In genomic region chr14:55518897-55519296, GRCm38 (mm10) we compare ENCODE assay signal across 11 mouse cellular contexts. TPM values are rescaled to one million over a fixed set of nuclear protein-coding genes. Genes with fewer than 3 reads are reported as not detected.
DNase-seq lines count a peak whose midpoint lies in the region; ATAC-seq and TF ChIP-seq lines count a peak whose summit lies in the region.
"Had no signal": no experiment of that assay in that cellular context is flagged by ENCODE, and none has a peak within 500 bp of the region (broad histone marks: within the 10 kb centered on the region; RNA-seq: fewer than 3 reads in every experiment).

No protein-coding gene starts in this region.

- H3K4me2 ChIP-seq in forebrain, embryonic 12.5 days, result no peak overlapping the region
- H3K4me2 ChIP-seq in midbrain, embryonic 16.5 days (ENCODE audit: low read length), result 0 out of 2 replicates have a peak overlapping the region, but pooled peaks have one; percentile 10
- no peak overlapping the region for H3K4me2 ChIP-seq in kidney, embryonic 15.5 days

- no peak overlapping the region for H3K9ac ChIP-seq in forebrain, embryonic 12.5 days
- H3K9ac ChIP-seq in midbrain, embryonic 16.5 days (ENCODE audit: low read depth, low read length), result no peak overlapping the region
- no peak overlapping the region for H3K9ac ChIP-seq in kidney, embryonic 15.5 days
- H3K9ac ChIP-seq: liver, embryonic 14.5 days had no signal

- intact Hi-C loops in gastrocnemius, adult 2 months (cut with DNase I), result no loop called here

- no peak overlapping the region for H3K4me3 ChIP-seq in forebrain, embryonic 12.5 days (replicated peaks)
- no peak overlapping the region for H3K4me3 ChIP-seq in midbrain, embryonic 16.5 days (ENCODE audit: low read depth, low read length)
- no peak overlapping the region for H3K4me3 ChIP-seq in kidney, embryonic 15.5 days (replicated peaks)
- no peak overlapping the region for H3K4me3 ChIP-seq in gastrocnemius, adult 2 months

- no peaks in the 10 kb centered on the region for H3K9me3 ChIP-seq in forebrain, embryonic 12.5 days
- no peaks in the 10 kb centered on the region for H3K9me3 ChIP-seq in midbrain, embryonic 16.5 days (replicated peaks; ENCODE audit: control insufficient read depth, low read length, poor library complexity, severe bottlenecking)
- no peaks in the 10 kb centered on the region for H3K9me3 ChIP-seq in kidney, embryonic 15.5 days (replicated peaks)

- peaks cover 23% of the 10 kb centered on the region for H3K4me1 ChIP-seq in forebrain, embryonic 12.5 days
- H3K4me1 ChIP-seq in midbrain, embryonic 16.5 days (ENCODE audit: control insufficient read depth, insufficient read depth, low read length), result peaks cover 14% of the 10 kb centered on the region
- peaks cover 12% of the 10 kb centered on the region for H3K4me1 ChIP-seq in kidney, embryonic 15.5 days

- peak; percentile 80 for ATAC-seq in forebrain, embryonic 12.5 days (ENCODE audit: low FRiP score)
- ATAC-seq in midbrain, embryonic 16.5 days, result peak; percentile 61
- ATAC-seq in kidney, embryonic 15.5 days (replicated peaks; ENCODE audit: low FRiP score), result no peak
- no peak for ATAC-seq in granulocyte monocyte progenitor cell, adult 5-6 weeks (replicated peaks; ENCODE audit: poor library complexity, severe bottlenecking)
- ATAC-seq: intestine, embryonic 16.5 days had no signal

- WGBS in forebrain, embryonic 12.5 days, result 55% methylated on average over 2 of the region's 2 CpGs
- 11% methylated on average over 2 of the region's 2 CpGs for WGBS in midbrain, embryonic 16.5 days
- WGBS in kidney, embryonic 15.5 days, result 46% methylated on average over 2 of the region's 2 CpGs

- peaks cover 50% of the 10 kb centered on the region for H3K27me3 ChIP-seq in forebrain, embryonic 12.5 days
- H3K27me3 ChIP-seq in midbrain, embryonic 16.5 days (ENCODE audit: control insufficient read depth, insufficient read depth, low read depth, low read length), result peaks cover 4% of the 10 kb centered on the region
- peaks cover 57% of the 10 kb centered on the region for H3K27me3 ChIP-seq in kidney, embryonic 15.5 days

- no peak for TF ChIP-seq CTCF in gastrocnemius, adult 2 months (IDR thresholded peaks at IDR 0.05)

- H3K27ac ChIP-seq in forebrain, embryonic 12.5 days, result no peak overlapping the region
- H3K27ac ChIP-seq in midbrain, embryonic 16.5 days (ENCODE audit: low read length), result peak overlapping the region; percentile 62; the same call in 1 of the 2 replicates
- no peak overlapping the region for H3K27ac ChIP-seq in kidney, embryonic 15.5 days
- no peak overlapping the region for H3K27ac ChIP-seq in gastrocnemius, adult 2 months
- H3K27ac ChIP-seq: liver, embryonic 14.5 days had no signal

- no peaks in the 10 kb centered on the region for H3K36me3 ChIP-seq in forebrain, embryonic 12.5 days (replicated peaks)
- H3K36me3 ChIP-seq in midbrain, embryonic 16.5 days (ENCODE audit: control insufficient read depth, insufficient read depth, low read length), result no peaks in the 10 kb centered on the region
- no peaks in the 10 kb centered on the region for H3K36me3 ChIP-seq in kidney, embryonic 15.5 days

- peak; percentile 51 for DNase-seq in MN1 (ENCODE audit: low spot score)
- peak; percentile 82 to 86 for DNase-seq in layer of hippocampus, adult 18-20 months (ENCODE audit: low spot score in 2 of 2)
- DNase-seq in urinary bladder, adult 2 months (ENCODE audit: low spot score), result no peak
- no peak for DNase-seq in gastrocnemius, adult 2 months
- DNase-seq: thymus, postnatal 4 days had no signal

RNA-seq across cellular contexts. Expression of gene Nrl, which starts 5.9 kb away (rescaled TPM):
- not detected in 2 replicates for polyA plus RNA-seq in forebrain, embryonic 12.5 days (2016; fragmentation: Nextera tagmentation; extraction: Ambion mirVana)
- total RNA-seq in layer of hippocampus, adult 18-20 months (2021), result 1 to 10 TPM; 1.7 to 2.2 TPM
- 0.08 and 0.19 TPM in 2 replicates for polyA plus RNA-seq in midbrain, embryonic 16.5 days (2015; fragmentation: Nextera tagmentation; extraction: Ambion mirVana)
- polyA plus RNA-seq in kidney, embryonic 15.5 days (2015; fragmentation: Nextera tagmentation; extraction: Ambion mirVana), result not detected in 2 replicates
- total RNA-seq in granulocyte monocyte progenitor cell, adult 5-6 weeks (2014; fragmentation: Nextera tagmentation), result not detected in 2 replicates
- not detected in 2 replicates for total RNA-seq in granulocyte monocyte progenitor cell, adult 5-6 weeks (2017)
- not detected in 2 replicates for polyA plus RNA-seq in urinary bladder, adult 2 months (2012; rRNA removed)
- not detected for total RNA-seq in gastrocnemius, adult 2 months (2021)
- polyA plus RNA-seq: intestine, embryonic 16.5 days; liver, embryonic 14.5 days had no signal

RNA-seq across cellular contexts. Expression of gene Cpne6, which starts 8.7 kb away (rescaled TPM):
- 0.55 and 0.90 TPM in 2 replicates for polyA plus RNA-seq in forebrain, embryonic 12.5 days (2016; fragmentation: Nextera tagmentation; extraction: Ambion mirVana)
- total RNA-seq in layer of hippocampus, adult 18-20 months (2021), result 100 to 1,000 TPM; 653 to 657 TPM
- 2.2 and 3.4 TPM in 2 replicates for polyA plus RNA-seq in midbrain, embryonic 16.5 days (2015; fragmentation: Nextera tagmentation; extraction: Ambion mirVana)
- 0.24 and 0.26 TPM in 2 replicates for polyA plus RNA-seq in kidney, embryonic 15.5 days (2015; fragmentation: Nextera tagmentation; extraction: Ambion mirVana)
- total RNA-seq in granulocyte monocyte progenitor cell, adult 5-6 weeks (2014; fragmentation: Nextera tagmentation), result not detected in 2 replicates
- not detected in 2 replicates for total RNA-seq in granulocyte monocyte progenitor cell, adult 5-6 weeks (2017)
- polyA plus RNA-seq in urinary bladder, adult 2 months (2012; rRNA removed), result 2.5 and 3.0 TPM in 2 replicates
- total RNA-seq in gastrocnemius, adult 2 months (2021), result not detected

RNA-seq across cellular contexts. Expression of gene Pck2, which starts 21.2 kb away (rescaled TPM):
- 19.0 and 19.8 TPM in 2 replicates for polyA plus RNA-seq in forebrain, embryonic 12.5 days (2016; fragmentation: Nextera tagmentation; extraction: Ambion mirVana)
- 10 to 100 TPM; 50.9 to 54.2 TPM for total RNA-seq in layer of hippocampus, adult 18-20 months (2021)
- 29.5 and 30.6 TPM in 2 replicates for polyA plus RNA-seq in midbrain, embryonic 16.5 days (2015; fragmentation: Nextera tagmentation; extraction: Ambion mirVana)
- 50.5 and 55.4 TPM in 2 replicates for polyA plus RNA-seq in kidney, embryonic 15.5 days (2015; fragmentation: Nextera tagmentation; extraction: Ambion mirVana)
- total RNA-seq in granulocyte monocyte progenitor cell, adult 5-6 weeks (2014; fragmentation: Nextera tagmentation), result 29.0 and 38.0 TPM in 2 replicates
- 37.2 TPM in 2 replicates for total RNA-seq in granulocyte monocyte progenitor cell, adult 5-6 weeks (2017)
- polyA plus RNA-seq in urinary bladder, adult 2 months (2012; rRNA removed), result 44.7 and 52.2 TPM in 2 replicates
- 1 to 10 TPM; 3.5 to 4.2 TPM for total RNA-seq in gastrocnemius, adult 2 months (2021)

RNA-seq across cellular contexts. Expression of gene Carmil3, which starts 28.4 kb away (rescaled TPM):
- 17.8 and 18.6 TPM in 2 replicates for polyA plus RNA-seq in forebrain, embryonic 12.5 days (2016; fragmentation: Nextera tagmentation; extraction: Ambion mirVana)
- total RNA-seq in layer of hippocampus, adult 18-20 months (2021), result 10 to 100 TPM; 46.8 to 50.8 TPM
- 34.5 and 37.7 TPM in 2 replicates for polyA plus RNA-seq in midbrain, embryonic 16.5 days (2015; fragmentation: Nextera tagmentation; extraction: Ambion mirVana)
- polyA plus RNA-seq in kidney, embryonic 15.5 days (2015; fragmentation: Nextera tagmentation; extraction: Ambion mirVana), result 2.4 and 2.9 TPM in 2 replicates
- not detected in 2 replicates for total RNA-seq in granulocyte monocyte progenitor cell, adult 5-6 weeks (2014; fragmentation: Nextera tagmentation)
- not detected in 2 replicates for total RNA-seq in granulocyte monocyte progenitor cell, adult 5-6 weeks (2017)
- polyA plus RNA-seq in urinary bladder, adult 2 months (2012; rRNA removed), result 2.5 and 2.6 TPM in 2 replicates
- total RNA-seq in gastrocnemius, adult 2 months (2021), result under 1 TPM; 0.43 to 0.95 TPM

RNA-seq across cellular contexts. Expression of gene Dhrs4, which starts 40.3 kb away (rescaled TPM):
- 52.5 and 59.9 TPM in 2 replicates for polyA plus RNA-seq in forebrain, embryonic 12.5 days (2016; fragmentation: Nextera tagmentation; extraction: Ambion mirVana)
- 10 to 100 TPM; 20.2 to 22.1 TPM for total RNA-seq in layer of hippocampus, adult 18-20 months (2021)
- polyA plus RNA-seq in midbrain, embryonic 16.5 days (2015; fragmentation: Nextera tagmentation; extraction: Ambion mirVana), result 21.4 and 22.2 TPM in 2 replicates
- polyA plus RNA-seq in kidney, embryonic 15.5 days (2015; fragmentation: Nextera tagmentation; extraction: Ambion mirVana), result 127 and 130 TPM in 2 replicates
- 47.9 and 63.5 TPM in 2 replicates for total RNA-seq in granulocyte monocyte progenitor cell, adult 5-6 weeks (2014; fragmentation: Nextera tagmentation)
- total RNA-seq in granulocyte monocyte progenitor cell, adult 5-6 weeks (2017), result 50.5 and 61.6 TPM in 2 replicates
- polyA plus RNA-seq in urinary bladder, adult 2 months (2012; rRNA removed), result 38.9 and 44.7 TPM in 2 replicates
- 10 to 100 TPM; 28.4 to 68.7 TPM for total RNA-seq in gastrocnemius, adult 2 months (2021)

Comparison
In these comparisons a context has a peak if more than half of its experiments do, and no peak if none do; other contexts are left out.
1. DNase-seq: peak in MN1 (single experiment) and layer of hippocampus, adult 18-20 months (2 of 2); none in urinary bladder, adult 2 months (single experiment) and gastrocnemius, adult 2 months (single experiment).
2. ATAC-seq: peak in forebrain, embryonic 12.5 days (single experiment) and midbrain, embryonic 16.5 days (single experiment); none in kidney, embryonic 15.5 days (single experiment) and granulocyte monocyte progenitor cell, adult 5-6 weeks (single experiment).